Comparison of ENCODE assay signal across 18 mouse cellular contexts in the genomic region with DNA sequence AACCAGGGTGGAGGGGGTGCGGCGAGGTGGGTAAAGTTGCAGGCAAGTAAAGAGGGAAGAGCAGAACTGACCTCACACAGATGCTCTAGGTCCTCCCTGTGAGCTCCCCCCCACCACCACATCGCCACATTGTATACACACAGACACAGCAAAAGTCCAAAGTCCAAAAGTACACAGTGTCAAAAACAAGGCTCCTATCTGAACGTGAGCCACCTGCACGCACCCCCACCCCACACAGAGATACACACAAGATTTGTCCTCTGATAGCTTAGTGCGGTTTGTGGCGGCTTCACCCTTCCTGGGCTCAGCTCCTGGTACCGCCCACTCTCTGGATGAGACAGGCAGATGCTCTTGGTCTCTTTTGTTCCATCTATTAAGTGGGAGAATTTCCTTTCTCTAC. TPM values are rescaled to one million over a fixed set of nuclear protein-coding genes. Genes with fewer than 3 reads are reported as not detected.
DNase-seq lines count a peak whose midpoint lies in the region; ATAC-seq lines count a peak whose summit lies in the region.
"Had no signal": no experiment of that assay in that cellular context is flagged by ENCODE, and none has a peak within 500 bp of the region (broad histone marks: within the 10 kb centered on the region; RNA-seq: fewer than 3 reads in every experiment).

No protein-coding gene starts in this region.

- peak overlapping the region; percentile 32; the same call in 1 of the 2 replicates for H3K27ac ChIP-seq in heart, embryonic 10.5 days
- peak overlapping the region; percentile 75 for H3K27ac ChIP-seq in embryonic facial prominence, embryonic 11.5 days (replicated peaks; ENCODE audit: low read depth, low read length)
- H3K27ac ChIP-seq in limb, embryonic 15.5 days = peak overlapping the region; percentile 87; the same call in 1 of the 2 replicates

- no peak overlapping the region for H3K9ac ChIP-seq in embryonic facial prominence, embryonic 11.5 days (replicated peaks; ENCODE audit: low read length)
- H3K9ac ChIP-seq in limb, embryonic 15.5 days = no peak overlapping the region
- H3K9ac ChIP-seq: forebrain, embryonic 12.5 days; lung, embryonic 14.5 days had no signal

- 83% methylated on average over 8 of the region's 8 CpGs for WGBS in heart, embryonic 10.5 days
- WGBS in embryonic facial prominence, embryonic 11.5 days = 74% methylated on average over 8 of the region's 8 CpGs
- WGBS in limb, embryonic 15.5 days = 81% methylated on average over 8 of the region's 8 CpGs

- no peaks in the 10 kb centered on the region for H3K36me3 ChIP-seq in heart, embryonic 10.5 days
- no peaks in the 10 kb centered on the region for H3K36me3 ChIP-seq in embryonic facial prominence, embryonic 11.5 days (replicated peaks; ENCODE audit: control insufficient read depth, insufficient read depth, low read depth, low read length)
- no peaks in the 10 kb centered on the region for H3K36me3 ChIP-seq in limb, embryonic 15.5 days
- H3K36me3 ChIP-seq: forebrain, embryonic 12.5 days; G1E had no signal

- DNase-seq in heart, embryonic 10.5 days (ENCODE audit: low spot score) = no peak
- DNase-seq in heart, adult 18-20 months = no peak
- no peak for DNase-seq in embryonic facial prominence, embryonic 11.5 days (ENCODE audit: low spot score)
- DNase-seq in thymus, postnatal 0 days (ENCODE audit: low spot score) = peak; percentile 38
- DNase-seq in spleen, postnatal 4 days (ENCODE audit: low spot score in 2 of 2) = no peak
- no peak for DNase-seq in gastrocnemius, postnatal 10 days
- DNase-seq in frontal cortex, postnatal 36 days (ENCODE audit: low spot score in 2 of 2) = no peak
- DNase-seq: cerebellum, adult 2 months had no signal

- H3K27me3 ChIP-seq in heart, embryonic 10.5 days (ENCODE audit: insufficient read depth, poor library complexity, severe bottlenecking) = no peaks in the 10 kb centered on the region
- no peaks in the 10 kb centered on the region for H3K27me3 ChIP-seq in embryonic facial prominence, embryonic 11.5 days (ENCODE audit: control insufficient read depth, insufficient read depth, low read length)
- no peaks in the 10 kb centered on the region for H3K27me3 ChIP-seq in limb, embryonic 15.5 days

- no peak overlapping the region for H3K4me3 ChIP-seq in heart, embryonic 10.5 days
- no peak overlapping the region for H3K4me3 ChIP-seq in embryonic facial prominence, embryonic 11.5 days (ENCODE audit: low read depth, low read length)
- H3K4me3 ChIP-seq in limb, embryonic 15.5 days = no peak overlapping the region
- H3K4me3 ChIP-seq: forebrain, embryonic 12.5 days had no signal

- H3K4me1 ChIP-seq in heart, embryonic 10.5 days = peaks cover 38% of the 10 kb centered on the region
- peaks cover 11% of the 10 kb centered on the region for H3K4me1 ChIP-seq in embryonic facial prominence, embryonic 11.5 days (ENCODE audit: control insufficient read depth, insufficient read depth, low read length)
- peaks cover 25% of the 10 kb centered on the region for H3K4me1 ChIP-seq in limb, embryonic 15.5 days

- no peak for ATAC-seq in embryonic facial prominence, embryonic 11.5 days (replicated peaks; ENCODE audit: insufficient number of reproducible peaks, low FRiP score, low TSS enrichment, low read depth)
- no peak for ATAC-seq in limb, embryonic 15.5 days (ENCODE audit: insufficient number of reproducible peaks, low FRiP score, low TSS enrichment, low read depth)
- ATAC-seq: activated CD4-positive, CD25-positive, alpha-beta regulatory T cell, adult 4 months had no signal

- no peaks in the 10 kb centered on the region for H3K9me3 ChIP-seq in heart, embryonic 10.5 days
- no peaks in the 10 kb centered on the region for H3K9me3 ChIP-seq in embryonic facial prominence, embryonic 11.5 days (replicated peaks; ENCODE audit: control insufficient read depth, low read length)
- no peaks in the 10 kb centered on the region for H3K9me3 ChIP-seq in limb, embryonic 15.5 days
- H3K9me3 ChIP-seq: forebrain, embryonic 12.5 days had no signal

- H3K4me2 ChIP-seq in embryonic facial prominence, embryonic 11.5 days (ENCODE audit: low read depth, low read length) = no peak overlapping the region
- no peak overlapping the region for H3K4me2 ChIP-seq in limb, embryonic 15.5 days
- H3K4me2 ChIP-seq: forebrain, embryonic 12.5 days; lung, embryonic 14.5 days had no signal

RNA-seq across cellular contexts. Expression of gene 1700122O11Rik, which starts 50.0 kb away (rescaled TPM):
- not detected in 2 replicates for polyA plus RNA-seq in heart, embryonic 10.5 days (2016; fragmentation: Nextera tagmentation; extraction: Ambion mirVana)
- total RNA-seq in heart, adult 18-20 months (2021) = not detected
- polyA plus RNA-seq in embryonic facial prominence, embryonic 11.5 days (2014; fragmentation: Nextera tagmentation; extraction: Ambion mirVana) = not detected in 2 replicates
- polyA plus RNA-seq in limb, embryonic 15.5 days (2015; fragmentation: Nextera tagmentation; extraction: Ambion mirVana) = not detected in 2 replicates
- polyA plus RNA-seq in thymus, postnatal 0 days (2015; fragmentation: Nextera tagmentation; extraction: Ambion mirVana) = not detected in 2 replicates
- total RNA-seq in gastrocnemius, postnatal 10 days (2021) = not detected
- total RNA-seq: G1E; gastrocnemius, postnatal 36 days; heart, postnatal 14 days; megakaryocyte-erythroid progenitor cell, adult 5-6 weeks had no signal
- polyA plus RNA-seq: activated CD4-positive, CD25-positive, alpha-beta regulatory T cell, adult 4 months; cerebellum, adult 2 months; forebrain, embryonic 12.5 days; G1E; intestine, embryonic 14.5 days; large intestine, adult 2 months; lung, embryonic 14.5 days had no signal

Comparison
In these comparisons a context has a peak if more than half of its experiments do, and no peak if none do; other contexts are left out.
1. H3K27ac ChIP-seq: peak in every context shown above with its lines; median percentile 87 in limb, embryonic 15.5 days; 75 in embryonic facial prominence, embryonic 11.5 days; 32 in heart, embryonic 10.5 days.